In genomic region chr16:23520235-23520871, GRCm38 (mm10) we compare ENCODE assay signal across 8 mouse cellular contexts. TPM values are rescaled to one million over a fixed set of nuclear protein-coding genes. Genes with fewer than 3 reads are reported as not detected.
DNase-seq lines count a peak whose midpoint lies in the region; ATAC-seq and TF ChIP-seq lines count a peak whose summit lies in the region.

Rtp4 (plus strand) TSS chr16:23520291.
Masp1 (minus strand) TSS chr16:23520815.

- H3K36me3 ChIP-seq in kidney, postnatal 0 days (ENCODE audit: insufficient read depth, low read length) = no peaks in the 10 kb centered on the region
- no peaks in the 10 kb centered on the region for H3K36me3 ChIP-seq in intestine, embryonic 16.5 days (ENCODE audit: control insufficient read depth, insufficient read depth, low read length)
- H3K36me3 ChIP-seq in midbrain, embryonic 14.5 days (ENCODE audit: control insufficient read depth, insufficient read depth, low read length) = no peaks in the 10 kb centered on the region

- ATAC-seq in kidney, postnatal 0 days (replicated peaks; ENCODE audit: low FRiP score, low read depth) = peak; percentile 76
- ATAC-seq in intestine, embryonic 16.5 days = peak; percentile 26; the same call in 1 of the 2 replicates
- ATAC-seq in midbrain, embryonic 14.5 days (ENCODE audit: low FRiP score, low TSS enrichment) = peak; percentile 76

- H3K27ac ChIP-seq in kidney, postnatal 0 days = peak within 1 kb of the TSS; percentile 32
- peak within 1 kb of the TSS; percentile 92 for H3K27ac ChIP-seq in gastrocnemius, adult 2 months
- H3K27ac ChIP-seq in intestine, embryonic 16.5 days (ENCODE audit: low read length) = peak within 1 kb of the TSS; percentile 49; the same call in 1 of the 2 replicates
- peak within 1 kb of the TSS; percentile 92 for H3K27ac ChIP-seq in midbrain, embryonic 14.5 days (replicated peaks; ENCODE audit: low read depth, low read length)

- intact Hi-C loops in gastrocnemius, adult 2 months (cut with DNase I) = loop anchor here (2.0 kb wide), 1 partner anchor 22 kb away; no protein-coding TSS in a partner anchor

- WGBS in kidney, postnatal 0 days = 3% methylated on average over 12 of the region's 12 CpGs
- WGBS in intestine, embryonic 16.5 days = 4% methylated on average over 12 of the region's 12 CpGs
- WGBS in midbrain, embryonic 14.5 days = 1% methylated on average over 12 of the region's 12 CpGs

- H3K9me3 ChIP-seq in kidney, postnatal 0 days (replicated peaks; ENCODE audit: low read length) = no peaks in the 10 kb centered on the region
- no peaks in the 10 kb centered on the region for H3K9me3 ChIP-seq in intestine, embryonic 16.5 days (ENCODE audit: control insufficient read depth, low read length)
- H3K9me3 ChIP-seq in midbrain, embryonic 14.5 days (ENCODE audit: control insufficient read depth, low read length) = 0 out of 2 replicates have a peak, but pooled peaks cover under 1% of the 10 kb centered on the region

- TF ChIP-seq CTCF in kidney, postnatal 0 days (IDR thresholded peaks at IDR 0.05; ENCODE audit: low read depth) = no peak
- no peak for TF ChIP-seq CTCF in gastrocnemius, adult 2 months (IDR thresholded peaks at IDR 0.05)

- peak within 1 kb of the TSS; percentile 52 for H3K4me2 ChIP-seq in kidney, postnatal 0 days (ENCODE audit: low read length)
- peak within 1 kb of the TSS; percentile 48 for H3K4me2 ChIP-seq in intestine, embryonic 16.5 days (ENCODE audit: low read depth, low read length)
- H3K4me2 ChIP-seq in midbrain, embryonic 14.5 days (ENCODE audit: low read length) = peak within 1 kb of the TSS; percentile 76

- peak; percentile 83 for DNase-seq in kidney, postnatal 0 days (ENCODE audit: low spot score)
- DNase-seq in kidney, adult 11 months = no peak
- peak; percentile 73 for DNase-seq in brain, adult 2 months (ENCODE audit: low read depth, low spot score)
- peak; percentile 84 for DNase-seq in gastrocnemius, adult 2 months
- DNase-seq in midbrain, embryonic 14.5 days = peak; percentile 79
- peak; percentile 45 for DNase-seq in yolk sac, embryonic 10.5 days (ENCODE audit: low spot score)
- no peak for DNase-seq in urinary bladder, postnatal 4 days (ENCODE audit: low spot score in 2 of 2)

- H3K9ac ChIP-seq in kidney, postnatal 0 days (ENCODE audit: low read depth, low read length) = peak within 1 kb of the TSS; percentile 53
- peak within 1 kb of the TSS; percentile 53 for H3K9ac ChIP-seq in intestine, embryonic 16.5 days (ENCODE audit: low read depth, low read length)
- H3K9ac ChIP-seq in midbrain, embryonic 14.5 days (replicated peaks; ENCODE audit: low read length) = peak within 1 kb of the TSS; percentile 76

- H3K4me1 ChIP-seq in kidney, postnatal 0 days (replicated peaks; ENCODE audit: insufficient read depth, low read length) = peaks cover 6% of the 10 kb centered on the region
- peaks cover 7% of the 10 kb centered on the region for H3K4me1 ChIP-seq in intestine, embryonic 16.5 days (ENCODE audit: control insufficient read depth, insufficient read depth, low read length)
- H3K4me1 ChIP-seq in midbrain, embryonic 14.5 days (ENCODE audit: control insufficient read depth, insufficient read depth, low read length) = peaks cover 49% of the 10 kb centered on the region

- H3K4me3 ChIP-seq in kidney, postnatal 0 days (replicated peaks; ENCODE audit: low read depth, low read length) = peak within 1 kb of the TSS; percentile 23
- H3K4me3 ChIP-seq in gastrocnemius, adult 2 months = peak within 1 kb of the TSS; percentile 76
- H3K4me3 ChIP-seq in intestine, embryonic 16.5 days (ENCODE audit: low read length) = peak within 1 kb of the TSS; percentile 33
- peak within 1 kb of the TSS; percentile 52 for H3K4me3 ChIP-seq in midbrain, embryonic 14.5 days (replicated peaks; ENCODE audit: low read depth, low read length)

- no peaks in the 10 kb centered on the region for H3K27me3 ChIP-seq in kidney, postnatal 0 days (ENCODE audit: insufficient read depth, low read length)
- no peaks in the 10 kb centered on the region for H3K27me3 ChIP-seq in intestine, embryonic 16.5 days (replicated peaks; ENCODE audit: control insufficient read depth, insufficient read depth, low read length)
- no peaks in the 10 kb centered on the region for H3K27me3 ChIP-seq in midbrain, embryonic 14.5 days (ENCODE audit: control insufficient read depth, insufficient read depth, low read length)

RNA-seq across cellular contexts. Expression of gene Rtp4, which starts in this region (rescaled TPM):
- polyA plus RNA-seq in kidney, postnatal 0 days (2015; fragmentation: Nextera tagmentation; extraction: Ambion mirVana) = 38.1 and 50.7 TPM in 2 replicates
- total RNA-seq in gastrocnemius, adult 2 months (2021) = 1 to 10 TPM in 1 of 2 experiments, under 1 TPM in 1; 0.79 to 1.8 TPM
- polyA plus RNA-seq in intestine, embryonic 16.5 days (2015; fragmentation: Nextera tagmentation; extraction: Ambion mirVana) = 6.1 and 7.0 TPM in 2 replicates
- polyA plus RNA-seq in midbrain, embryonic 14.5 days (2014; fragmentation: Nextera tagmentation; extraction: Ambion mirVana) = 3.1 and 7.2 TPM in 2 replicates

RNA-seq across cellular contexts. Expression of gene Masp1, which starts in this region (rescaled TPM):
- 3.1 and 3.3 TPM in 2 replicates for polyA plus RNA-seq in kidney, postnatal 0 days (2015; fragmentation: Nextera tagmentation; extraction: Ambion mirVana)
- 10 to 100 TPM in 1 of 2 experiments, 1 to 10 TPM in 1; 7.7 to 18.7 TPM for total RNA-seq in gastrocnemius, adult 2 months (2021)
- 3.6 and 4.3 TPM in 2 replicates for polyA plus RNA-seq in intestine, embryonic 16.5 days (2015; fragmentation: Nextera tagmentation; extraction: Ambion mirVana)
- polyA plus RNA-seq in midbrain, embryonic 14.5 days (2014; fragmentation: Nextera tagmentation; extraction: Ambion mirVana) = 31.2 and 38.1 TPM in 2 replicates

Comparison
In these comparisons a context has a peak if more than half of its experiments do, and no peak if none do; other contexts are left out.
1. DNase-seq: peak in kidney, postnatal 0 days (single experiment), brain, adult 2 months (single experiment), gastrocnemius, adult 2 months (single experiment), midbrain, embryonic 14.5 days (single experiment) and yolk sac, embryonic 10.5 days (single experiment); none in kidney, adult 11 months (single experiment) and urinary bladder, postnatal 4 days (0 of 2).
2. ATAC-seq: peak in every context shown above with its lines; median percentile 76 in kidney, postnatal 0 days; 76 in midbrain, embryonic 14.5 days; 26 in intestine, embryonic 16.5 days.
3. H3K27ac ChIP-seq: peak in every context shown above with its lines; median percentile 92 in gastrocnemius, adult 2 months; 92 in midbrain, embryonic 14.5 days; 49 in intestine, embryonic 16.5 days; 32 in kidney, postnatal 0 days.
4. H3K4me3 ChIP-seq: peak in every context shown above with its lines; median percentile 76 in gastrocnemius, adult 2 months; 52 in midbrain, embryonic 14.5 days; 33 in intestine, embryonic 16.5 days; 23 in kidney, postnatal 0 days.
5. Peak in every context shown above with its lines, with median percentiles within 50 percentile points of each other: H3K4me2 ChIP-seq and H3K9ac ChIP-seq.